Mouse (Mus musculus) myocyte (in vitro differentiated cells): ENCODE results near the gene Scgb2a2.

Source experiments
- CEBPB ChIP-seq: IDR thresholded peaks from 2 replicates; pipeline ENCODE4 v1.6.1; 2011; ENCODE audit warnings: mild to moderate bottlenecking, moderate library complexity; ENCODE audit not compliant: poor library complexity, insufficient read depth, severe bottlenecking
- E2F4 ChIP-seq: IDR thresholded peaks from one replicate; pipeline ENCODE4 v1.6.1; 2011; ENCODE audit warnings: mild to moderate bottlenecking, control low read depth, moderate library complexity; ENCODE audit not compliant: insufficient read depth
- MAX ChIP-seq: IDR thresholded peaks from one replicate; pipeline ENCODE4 v1.6.1; 2011; ENCODE audit warnings: low read depth, mild to moderate bottlenecking, control low read depth
- MYOD1 ChIP-seq, 3 experiments: IDR thresholded peaks; one replicate each; pipeline ENCODE4 v1.6.1; 2011; ENCODE audit warnings: control low read depth in 2 of 3, low read depth in 2 of 3, mild to moderate bottlenecking in 2 of 3, moderate library complexity in 1 of 3; ENCODE audit not compliant: insufficient read length in 2 of 3, control insufficient read depth in 1 of 3
- POLR2A ChIP-seq: IDR thresholded peaks from one replicate; pipeline ENCODE4 v1.6.1; 2011; ENCODE audit warnings: low read depth, mild to moderate bottlenecking, control low read depth, moderate library complexity; ENCODE audit not compliant: insufficient read length
- POLR2AphosphoS2 ChIP-seq: IDR thresholded peaks from one replicate; pipeline ENCODE4 v1.6.1; 2011; ENCODE audit warnings: low read depth, control low read depth; ENCODE audit not compliant: insufficient read length
- SRF ChIP-seq: IDR thresholded peaks from one replicate; pipeline ENCODE4 v1.6.1; 2011; ENCODE audit warnings: low read depth; ENCODE audit not compliant: control insufficient read depth, insufficient read length
- TCF12 ChIP-seq: IDR thresholded peaks from one replicate; pipeline ENCODE4 v1.6.1; 2011; ENCODE audit warnings: mild to moderate bottlenecking, control low read depth; ENCODE audit not compliant: poor library complexity, insufficient read depth, severe bottlenecking

DNA sequence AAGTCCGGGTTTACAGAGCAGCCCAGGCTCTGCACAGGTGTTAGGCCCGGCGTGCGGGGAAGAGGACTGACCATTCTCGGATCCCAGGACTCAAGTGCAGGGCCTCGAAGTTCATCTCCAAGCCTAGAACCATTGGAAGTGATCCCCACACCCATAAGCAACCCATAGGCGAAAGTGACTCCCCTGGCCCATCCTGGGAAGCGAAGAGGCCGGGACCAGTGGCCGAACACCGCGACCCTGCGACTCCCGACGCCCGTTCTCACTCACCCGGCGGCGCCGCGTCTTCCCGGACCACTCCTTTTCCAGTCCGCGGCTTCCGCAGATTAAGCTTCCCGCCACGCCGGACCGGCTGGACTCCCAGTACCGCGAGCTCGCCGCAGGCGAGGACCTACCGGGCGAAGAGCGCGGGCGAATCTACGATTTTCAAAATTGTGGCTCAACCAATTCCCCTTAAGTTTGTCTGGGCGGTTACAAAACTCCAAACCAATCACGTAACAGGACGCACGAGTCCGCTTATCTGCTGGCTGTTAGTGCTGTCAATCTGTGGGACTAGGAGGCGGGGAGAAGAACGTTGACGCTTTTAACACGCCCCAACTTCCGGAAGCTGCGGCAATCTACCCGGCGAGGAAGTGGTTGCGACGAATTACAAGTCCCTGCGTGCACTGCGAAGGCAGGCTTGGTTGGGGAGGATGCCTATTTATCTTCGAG is 51.9 kb downstream of the Scgb2a2 start, which contains the start of gene Incenp:
- TF ChIP-seq TCF12 (no peak), POLR2A (peak; percentile 95), CEBPB (peak; percentile 73; the same call in 1 of the 2 replicates), SRF (no peak), MYOD1 (IDR thresholded peaks at IDR 0.05; ENCODE audit: control insufficient read depth in 1 of 3, insufficient read length in 2 of 3, low read depth in 2 of 3) (no peak), POLR2AphosphoS2 (peak; percentile 94), MAX (peak; percentile 7), E2F4 (peak; percentile 99)
